Mouse (Mus musculus) cerebellum, adult 11 months (tissue): ENCODE data around the gene Sdhd.
"Not testable (repeated sequence)": the region's sequence is repeated elsewhere in the genome, so short reads cannot be mapped to it uniquely, and the experiment has no call there.

Experiments used
- DNase-seq: peaks from one replicate; pipeline ENCODE4 v3.0.0; 2022

The Sdhd gene

DNA sequence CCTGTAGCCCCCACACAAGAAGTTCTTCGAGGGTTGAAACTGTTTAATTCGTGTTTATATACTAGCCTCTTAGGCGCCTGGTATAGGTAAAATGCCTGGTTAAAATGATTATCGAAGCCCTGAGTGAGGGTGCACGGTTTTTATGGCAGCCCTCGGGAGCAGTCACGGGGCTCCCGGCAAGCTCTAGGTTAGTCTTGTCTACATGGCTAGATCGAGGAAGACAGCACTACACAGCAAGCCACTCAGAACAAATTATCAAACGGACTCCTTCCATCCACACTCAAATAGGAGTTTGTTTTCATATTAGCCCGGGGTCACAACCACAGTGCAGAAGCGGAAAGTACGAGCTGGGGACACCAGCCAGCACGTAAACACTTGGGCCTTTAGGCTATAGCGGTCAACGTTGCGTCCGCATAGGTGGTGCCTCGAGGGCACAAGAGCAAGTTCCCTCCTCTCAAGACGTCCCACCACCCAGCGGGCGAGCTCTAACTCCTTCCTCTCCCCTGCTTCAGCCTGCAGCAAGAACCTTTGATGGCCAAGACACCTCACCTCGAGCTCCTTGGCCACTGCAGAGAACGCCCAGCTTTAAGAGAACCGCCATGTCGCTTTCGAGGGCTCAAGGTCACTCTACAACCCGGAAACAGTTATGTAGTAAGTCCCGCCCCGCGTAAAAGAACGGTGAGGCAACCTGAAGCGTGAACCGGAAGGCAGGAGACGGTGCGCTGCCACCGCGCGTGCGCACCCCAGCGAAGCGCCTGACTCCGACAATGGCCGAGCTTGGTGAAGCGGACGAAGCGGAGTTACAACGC, at the start of gene Sdhd, which contains the start of gene Timm8b:
Gene Sdhd (minus strand): TSS at position 624 of the 809 bp plus-strand sequence.
Gene Timm8b (plus strand): TSS at position 722 of the 809 bp plus-strand sequence.
- peak; percentile 92 for DNase-seq

DNA sequence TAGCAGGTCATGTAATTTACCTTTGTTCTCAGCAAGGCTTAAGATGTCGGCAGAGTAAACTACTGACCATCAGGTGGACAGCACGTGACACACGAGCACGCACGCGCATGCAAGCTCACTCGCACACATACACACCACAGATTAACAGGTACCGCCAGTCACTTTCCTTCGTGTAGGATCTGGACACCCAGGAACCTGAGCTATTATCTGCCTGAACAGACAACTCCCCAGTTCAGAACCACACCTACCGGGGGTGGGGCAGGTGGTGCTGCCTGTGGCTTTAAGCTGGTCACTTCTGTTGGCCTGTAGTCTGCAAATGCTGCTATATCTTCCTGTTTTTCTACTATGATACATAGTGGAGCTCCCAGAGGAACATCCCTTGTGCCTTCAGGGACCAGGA, 46.9 kb upstream of the Sdhd start:
- no peak for DNase-seq

DNA sequence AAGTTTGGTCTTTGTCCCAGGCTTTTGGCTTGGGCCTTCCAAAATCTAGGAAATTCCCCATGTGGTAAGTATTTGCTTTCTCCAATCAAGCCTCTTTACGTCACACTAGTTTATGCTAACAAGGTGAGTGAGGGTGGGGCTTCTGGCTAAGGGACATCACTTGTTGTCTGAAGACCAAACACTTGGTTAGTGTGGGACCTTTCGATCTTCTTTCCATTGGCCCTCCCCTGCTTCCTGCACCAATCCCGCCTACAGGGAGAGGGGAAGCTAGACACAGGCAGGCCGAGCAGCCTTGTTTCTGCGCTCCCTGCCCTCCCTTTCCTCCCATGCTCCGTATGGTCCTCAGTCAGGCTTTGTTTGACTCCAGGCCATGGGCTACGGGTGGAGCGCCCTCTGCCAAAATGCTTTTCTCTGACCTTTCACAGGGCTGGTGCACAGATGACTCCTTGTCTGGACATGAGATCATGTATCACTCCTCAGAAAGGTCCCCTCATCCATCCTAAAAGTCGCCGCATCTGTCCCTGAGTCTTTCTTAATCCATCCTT, 43.3 kb upstream of the Sdhd start:
- DNase-seq = no peak

DNA sequence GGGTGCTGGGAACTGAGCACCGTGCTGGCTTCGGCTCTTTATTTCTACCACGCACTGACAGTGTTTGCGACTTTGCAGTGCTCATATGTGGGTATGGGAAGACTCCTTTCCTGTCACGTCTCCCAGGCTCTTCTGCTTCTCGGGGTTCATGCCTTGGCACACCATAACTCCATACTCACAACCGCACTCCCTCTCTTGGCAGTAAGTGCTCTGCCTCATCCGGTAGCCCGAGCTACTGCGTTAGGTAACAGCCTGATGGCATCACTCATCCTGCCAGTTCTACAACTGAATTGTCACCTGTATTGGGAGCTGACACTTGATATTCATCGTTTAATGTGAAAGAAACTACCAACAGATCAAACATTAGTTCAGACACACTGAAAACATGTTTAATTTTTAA, 30.7 kb upstream of the Sdhd start:
- no peak for DNase-seq

DNA sequence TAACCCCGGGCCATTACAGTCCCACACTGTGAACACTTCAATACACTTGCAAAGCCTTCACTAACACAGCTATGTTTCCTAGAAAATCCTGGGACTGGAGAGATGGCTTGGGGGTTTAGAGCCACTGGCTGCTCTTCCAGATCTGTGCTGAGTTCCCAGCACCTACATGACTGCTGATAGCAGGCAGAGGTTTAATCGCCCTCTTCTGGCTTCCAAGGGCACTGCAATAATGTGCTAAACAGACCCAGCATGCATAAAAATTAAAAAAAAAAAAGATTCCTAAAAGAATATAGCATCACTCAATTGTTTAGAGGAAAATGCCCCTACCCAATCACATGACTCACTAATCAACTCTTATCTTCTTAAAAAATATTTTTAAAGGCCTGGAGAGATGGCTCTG, 29.4 kb upstream of the Sdhd start:
- DNase-seq = no peak

DNA sequence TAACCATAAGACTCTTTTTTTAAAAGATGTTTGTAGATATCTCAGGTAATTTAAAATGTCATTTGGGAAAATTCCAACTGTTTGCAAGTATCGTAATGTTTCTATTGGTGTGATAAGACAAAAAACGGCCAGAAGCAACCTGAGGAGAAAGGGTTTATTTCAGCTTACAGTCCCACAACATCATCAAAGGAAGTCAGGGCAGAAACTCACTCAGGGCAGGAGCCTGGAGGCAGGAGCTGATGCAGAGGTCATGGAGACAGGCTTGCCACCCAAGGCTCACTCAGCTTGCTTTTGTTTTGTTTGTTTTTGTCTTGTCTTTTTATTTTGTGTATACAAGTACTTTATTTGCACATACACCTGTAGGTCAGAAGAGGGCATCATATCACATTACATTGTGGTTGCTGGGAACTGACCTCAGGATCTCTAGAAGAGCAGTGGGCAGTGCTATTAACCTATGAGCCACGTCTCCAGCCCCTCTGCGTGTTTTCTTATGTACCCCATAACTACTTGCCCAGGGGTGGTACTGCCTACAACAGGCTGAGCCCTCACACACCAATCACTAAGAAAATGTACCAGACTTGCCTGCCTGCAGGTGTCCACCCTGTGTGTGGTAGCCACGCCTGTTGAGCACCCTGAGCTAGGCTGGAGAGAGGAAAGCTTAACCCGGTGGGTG, 28.5 kb upstream of the Sdhd start:
- DNase-seq = no peak

DNA sequence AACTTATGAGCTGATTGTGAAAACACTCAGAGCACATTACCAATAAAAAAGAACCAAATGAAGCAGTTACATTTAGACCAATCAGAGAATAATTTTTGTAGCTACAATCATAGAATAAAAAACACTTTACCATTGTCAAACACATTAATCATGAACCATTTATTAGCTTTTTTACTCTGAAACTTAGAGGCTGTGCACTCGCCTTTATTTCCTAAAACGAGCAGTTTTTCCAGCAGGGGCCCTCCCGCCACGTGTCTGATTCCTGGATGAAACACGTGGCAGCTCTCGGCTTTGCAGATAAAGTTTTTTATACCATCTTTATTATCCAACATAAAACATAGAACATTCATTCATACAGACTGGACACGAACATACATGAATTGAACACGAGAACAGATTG, 27.3 kb upstream of the Sdhd start:
- not testable (repeated sequence) for DNase-seq

DNA sequence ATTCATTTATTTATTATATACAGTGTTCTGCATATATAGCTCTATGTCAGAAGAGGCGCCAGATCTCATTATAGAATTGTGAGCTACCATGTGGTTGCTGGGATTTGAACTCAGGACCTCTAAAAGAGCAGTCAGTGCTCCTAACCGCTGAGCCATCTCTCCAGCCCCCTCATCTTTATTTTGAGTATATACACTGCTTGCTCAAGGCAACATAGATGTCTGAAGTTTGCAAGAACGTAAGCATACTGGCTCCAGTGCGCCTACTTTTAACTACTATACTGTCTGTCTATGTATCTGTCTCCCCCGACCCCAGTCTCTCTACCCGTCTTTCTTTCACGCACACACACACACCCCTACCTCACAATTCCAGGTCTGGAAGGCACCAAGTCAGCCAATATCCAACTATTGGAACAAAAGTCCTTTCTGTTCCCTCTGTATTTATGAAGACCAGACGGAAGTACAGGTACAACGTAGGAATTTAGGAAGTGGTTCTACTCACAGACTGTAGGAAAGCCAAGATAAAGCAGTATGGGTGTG, 14.2 kb upstream of the Sdhd start:
- DNase-seq = no peak

DNA sequence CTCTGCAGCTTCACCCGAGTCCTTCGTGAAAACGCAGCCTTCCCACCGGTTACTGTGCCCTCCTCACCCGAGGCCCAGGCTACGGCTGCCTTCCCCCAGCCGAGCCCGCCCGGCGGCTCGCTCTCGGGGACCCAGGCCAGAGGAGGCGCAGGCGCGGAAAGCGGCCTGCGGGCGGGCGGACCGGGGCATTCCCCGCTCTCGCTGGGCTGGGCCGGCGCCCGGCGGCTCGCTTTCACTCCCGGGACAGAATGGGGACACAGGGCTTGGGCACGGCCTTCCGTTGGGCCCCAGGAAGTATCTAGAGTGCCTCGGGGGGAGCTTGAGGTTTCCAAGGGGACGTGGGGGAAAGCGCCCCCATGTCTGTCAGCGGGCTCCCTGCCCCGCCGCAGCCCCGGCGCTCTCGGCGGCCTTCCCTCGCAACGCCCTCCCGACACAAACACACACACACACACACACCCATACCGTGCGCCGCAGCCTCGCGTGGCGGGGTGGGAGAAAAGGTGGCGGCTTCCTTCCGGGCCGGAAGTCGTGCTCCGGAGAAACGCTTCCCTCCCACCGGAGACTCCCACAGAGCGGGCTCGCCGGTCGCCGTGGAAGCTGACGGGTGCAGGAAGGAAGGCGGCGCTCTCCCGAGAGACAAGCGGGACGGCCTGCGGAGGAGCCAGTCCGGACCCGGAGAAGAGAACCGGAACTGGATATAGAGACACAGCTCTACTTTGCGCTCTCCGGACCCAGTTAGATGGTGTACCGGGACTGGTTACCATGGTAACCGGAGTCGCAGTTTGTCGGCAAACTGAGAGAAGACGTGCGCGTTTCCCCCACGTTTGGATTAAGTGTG, 13.4 kb upstream of the Sdhd start, which contains the start of the genes Pih1d2 and Nkapd1:
Gene Pih1d2 (plus strand): TSS at position 556 of the 838 bp plus-strand sequence.
Gene Nkapd1 (minus strand): TSS at position 699 of the 838 bp plus-strand sequence.
- peak; percentile 86 for DNase-seq

DNA sequence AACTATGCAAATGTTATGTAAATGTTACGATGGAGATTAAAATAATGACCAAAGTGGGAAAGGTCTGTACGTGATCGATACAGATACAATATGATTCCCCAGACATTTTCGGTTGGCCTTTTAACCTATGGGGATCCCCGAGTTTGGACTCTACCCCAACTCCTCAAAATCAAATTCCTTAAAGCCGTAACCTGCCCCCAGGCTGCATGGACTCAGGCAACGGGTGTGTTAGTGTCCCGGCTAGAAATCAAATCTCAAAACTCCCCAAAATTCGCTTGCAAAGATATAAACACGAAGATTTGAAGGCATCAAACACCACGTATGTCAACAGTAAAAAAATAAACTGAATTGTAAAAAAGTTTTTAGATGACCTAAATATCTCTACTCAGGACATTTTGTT, 12.5 kb upstream of the Sdhd start:
- no peak for DNase-seq

DNA sequence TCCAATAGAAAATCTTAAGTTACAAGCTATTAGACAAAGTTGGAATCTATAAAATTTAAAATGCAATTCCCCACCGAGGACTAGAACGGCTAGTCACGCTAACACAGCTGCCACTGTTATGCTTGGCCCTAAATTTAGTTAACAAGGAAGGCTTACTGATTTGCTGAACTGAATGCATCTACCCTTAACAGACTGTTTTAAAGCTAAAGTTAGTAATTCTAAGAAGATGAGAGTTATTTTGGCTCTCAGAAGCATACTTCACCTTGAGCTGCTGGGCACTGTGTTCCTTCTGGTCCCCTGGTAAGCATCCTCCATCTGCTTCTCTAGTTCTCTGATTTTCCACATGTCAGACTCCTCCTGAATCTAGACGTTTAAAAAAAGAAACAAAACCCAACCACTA, 8.5 kb upstream of the Sdhd start:
- no peak for DNase-seq

DNA sequence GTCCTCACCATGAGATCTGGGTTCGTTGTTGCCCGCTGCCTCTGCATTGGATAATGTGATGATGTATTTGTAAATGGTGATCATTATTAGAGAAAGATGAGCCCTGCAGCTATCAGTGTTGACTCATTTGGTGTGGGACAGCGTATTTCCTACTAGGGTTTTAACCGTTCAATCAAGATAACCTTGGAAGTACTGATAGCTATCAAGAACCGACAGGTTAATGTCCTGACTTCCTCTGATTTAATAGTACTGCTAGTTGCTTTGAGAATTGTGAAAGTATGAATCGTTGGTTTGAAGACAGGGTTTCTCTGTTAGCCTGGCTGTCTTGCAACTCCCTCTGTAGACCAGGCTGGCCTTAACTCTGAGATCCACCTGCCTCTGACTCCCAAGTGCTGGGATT, 726 bp upstream of the Sdhd start:
- DNase-seq = no peak

DNA sequence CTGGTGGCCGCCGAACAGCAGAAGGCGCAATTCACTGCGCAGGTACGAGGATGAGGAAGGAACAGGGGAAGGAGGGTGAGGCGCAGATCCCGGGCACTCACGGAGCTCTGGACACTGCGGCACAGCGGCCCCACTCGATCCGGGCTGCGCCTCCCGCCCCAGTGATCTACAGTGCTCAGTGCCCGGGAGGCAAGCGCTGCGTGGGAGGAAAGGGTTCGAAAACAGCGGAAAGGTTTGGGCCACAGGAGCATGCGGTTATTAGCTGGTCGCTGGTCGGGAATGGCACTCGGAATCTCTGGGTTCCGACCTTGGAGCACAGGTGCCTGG, 349 bp upstream of the Sdhd start:
- DNase-seq = no peak

DNA sequence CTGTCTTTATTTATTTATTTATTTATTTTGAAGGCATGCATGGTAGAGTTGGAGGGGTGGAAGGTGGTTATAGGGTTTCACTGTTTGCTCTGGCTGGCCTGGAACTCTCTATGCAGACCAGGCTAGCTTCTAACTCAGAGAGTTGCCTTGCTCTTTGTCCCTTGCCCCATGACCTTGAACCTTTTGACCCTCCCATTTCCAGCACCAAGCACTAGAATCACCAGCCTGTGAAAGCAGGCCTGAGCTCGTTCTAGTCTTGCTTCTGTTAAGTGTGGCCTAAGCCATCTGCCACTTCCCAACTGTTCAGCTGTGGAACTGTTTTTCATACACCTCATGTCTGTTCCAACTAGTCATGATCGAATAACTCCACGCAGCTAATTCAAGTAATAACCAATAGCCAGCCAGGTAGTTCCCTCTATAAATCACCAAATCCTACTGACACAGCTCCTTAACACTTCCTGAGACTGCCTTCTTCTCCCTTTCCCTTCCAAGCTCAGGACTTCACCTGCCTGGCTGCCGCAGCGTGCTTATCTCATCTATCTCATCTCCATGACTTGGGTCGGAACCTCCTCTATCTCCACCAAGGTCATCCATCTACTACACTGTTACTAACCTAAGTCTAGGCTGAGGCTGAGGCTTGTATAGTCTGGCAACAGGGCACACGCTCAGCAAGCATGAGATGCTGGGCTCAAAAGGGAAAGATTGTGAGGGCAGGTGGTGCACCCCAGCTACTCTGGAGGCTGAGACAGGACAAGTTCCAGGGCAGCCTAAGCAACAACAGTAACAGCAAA, 1.4 kb downstream of the Sdhd start:
- DNase-seq = no peak

DNA sequence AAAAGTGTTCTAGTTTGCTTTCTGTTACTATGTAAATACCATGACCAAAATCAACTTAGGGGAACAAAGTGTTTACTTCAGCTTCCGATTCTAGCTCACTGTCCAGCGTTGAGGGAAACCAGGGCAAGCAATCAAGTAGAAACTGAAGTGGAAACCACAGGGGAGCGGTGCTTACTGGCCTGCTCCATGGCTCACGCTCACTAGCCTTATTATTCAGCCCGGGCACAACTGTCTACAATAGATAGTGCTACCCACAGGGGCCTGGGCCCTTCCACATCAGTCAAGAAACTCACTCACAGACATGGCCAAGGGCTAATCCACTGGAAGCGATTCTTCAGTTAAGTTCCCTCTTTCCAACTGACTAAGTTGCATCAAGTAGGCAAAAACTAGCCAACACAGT, 2.1 kb downstream of the Sdhd start:
- DNase-seq = no peak

DNA sequence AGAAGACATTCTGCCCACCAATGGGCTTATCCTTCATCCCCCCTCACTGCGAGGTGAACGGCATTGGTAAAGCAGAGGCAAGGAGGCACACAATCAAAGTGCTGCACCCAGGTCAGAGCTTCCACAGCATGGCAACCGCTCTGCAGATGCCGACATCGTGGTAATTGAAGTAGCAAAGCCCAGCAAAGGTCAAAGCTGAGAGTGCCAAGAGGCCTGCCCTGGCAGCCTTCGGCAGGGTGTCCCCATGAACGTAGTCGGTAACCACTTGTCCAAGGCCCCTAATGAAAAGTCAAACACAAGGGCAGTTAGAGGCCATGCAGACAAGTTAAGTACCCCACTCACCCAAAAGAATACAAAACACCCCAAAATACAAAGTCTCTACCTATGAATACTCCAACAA, 6.6 kb downstream of the Sdhd start:
- no peak for DNase-seq

DNA sequence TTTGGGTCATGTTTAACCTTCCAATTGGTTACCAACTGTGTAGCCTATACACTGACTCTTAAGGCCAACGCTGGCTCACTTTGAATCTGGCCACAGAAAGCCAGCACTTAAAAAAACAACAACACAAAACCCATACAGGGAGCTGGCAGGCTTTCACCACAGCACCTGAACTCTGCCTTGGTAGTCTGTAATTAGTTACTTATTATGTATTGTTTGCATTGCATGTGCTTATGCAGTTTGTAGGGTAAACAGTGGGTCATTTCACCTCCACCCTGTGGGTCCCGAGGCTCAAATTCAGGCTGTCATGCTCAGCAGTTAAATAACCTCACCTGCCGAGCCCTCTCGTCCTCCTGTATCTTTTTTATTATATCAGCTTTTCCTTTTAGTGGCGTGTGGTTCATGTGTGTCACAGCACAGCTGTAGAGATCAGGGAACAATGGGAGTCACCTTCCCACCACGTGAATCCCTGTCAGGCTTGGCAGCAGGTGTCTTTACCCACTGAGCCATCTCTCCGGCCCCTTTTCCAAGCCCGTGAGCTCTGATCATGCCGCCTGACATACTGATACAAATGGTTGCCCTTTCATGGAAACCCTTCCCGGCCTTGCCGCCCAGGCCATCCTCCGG, 8.7 kb downstream of the Sdhd start:
- DNase-seq = no peak

DNA sequence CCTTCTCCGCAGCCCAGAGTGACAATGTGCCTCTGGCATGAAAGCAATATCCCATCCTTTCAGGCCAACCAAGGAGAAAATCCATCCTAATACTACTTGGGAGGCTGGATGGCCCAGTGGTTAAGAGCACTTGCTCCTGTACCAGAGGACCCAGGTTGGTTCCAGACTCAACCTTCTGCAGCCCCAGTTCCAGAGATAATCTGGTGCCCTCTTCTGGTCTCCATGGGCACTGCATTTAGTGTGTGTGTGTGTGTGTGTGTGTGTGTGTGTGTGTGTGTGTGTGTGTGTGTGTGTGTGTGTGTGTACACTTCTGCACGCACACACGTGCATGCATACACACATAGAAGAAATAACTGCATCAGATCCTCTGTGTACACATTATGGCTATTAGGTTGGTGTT, 10.1 kb downstream of the Sdhd start:
- DNase-seq = no peak

DNA sequence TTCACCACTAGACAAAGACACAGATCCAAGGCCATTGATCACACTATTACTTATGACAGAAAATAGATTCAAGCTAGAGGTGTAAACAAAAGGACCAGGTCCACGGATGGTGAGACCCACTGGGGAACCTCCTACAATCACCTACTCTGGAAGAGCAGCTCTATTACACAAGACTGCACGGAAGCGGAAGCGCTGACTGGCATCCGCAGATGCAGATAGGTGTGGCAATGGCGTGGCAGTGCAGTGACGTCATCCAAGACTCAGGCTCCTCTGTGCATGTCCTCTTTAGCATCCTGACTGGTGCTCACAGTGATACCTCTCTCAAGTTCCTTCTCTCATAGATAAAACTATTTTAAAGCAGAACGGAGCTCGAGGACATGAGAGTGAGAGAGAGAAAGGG, 10.7 kb downstream of the Sdhd start:
- DNase-seq = no peak

DNA sequence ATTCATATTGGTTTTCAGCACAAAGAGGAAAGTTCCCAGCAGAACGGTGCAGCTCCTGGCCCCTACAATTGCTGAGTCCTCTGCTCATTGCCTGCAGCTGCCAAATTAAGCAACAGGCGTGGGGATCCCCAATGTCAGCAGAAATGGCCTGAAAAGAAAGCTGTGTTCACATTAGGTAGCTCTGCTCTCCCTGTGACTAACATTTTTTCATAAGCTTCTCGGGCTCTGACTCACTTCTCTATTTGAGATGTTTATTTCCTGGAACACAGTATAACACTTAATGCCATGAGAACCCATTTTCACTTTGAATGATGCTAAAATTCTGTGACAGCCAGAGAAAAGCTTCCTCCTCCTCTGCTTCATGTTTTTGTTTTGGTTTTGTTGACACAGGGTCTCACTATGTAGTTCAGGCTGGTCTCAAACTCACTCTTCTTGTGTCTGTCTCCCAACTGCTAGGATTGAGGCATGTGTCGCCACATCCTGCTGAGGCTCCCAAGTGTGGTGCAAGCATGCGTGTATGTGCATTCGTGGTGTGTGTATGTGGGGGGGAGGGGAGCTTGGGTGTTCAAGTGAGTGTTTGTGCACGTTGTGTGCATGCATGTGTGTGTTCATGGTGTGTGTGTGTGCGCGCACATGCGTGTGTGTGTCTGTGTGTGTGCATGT, 12.6 kb downstream of the Sdhd start:
- no peak for DNase-seq

DNA sequence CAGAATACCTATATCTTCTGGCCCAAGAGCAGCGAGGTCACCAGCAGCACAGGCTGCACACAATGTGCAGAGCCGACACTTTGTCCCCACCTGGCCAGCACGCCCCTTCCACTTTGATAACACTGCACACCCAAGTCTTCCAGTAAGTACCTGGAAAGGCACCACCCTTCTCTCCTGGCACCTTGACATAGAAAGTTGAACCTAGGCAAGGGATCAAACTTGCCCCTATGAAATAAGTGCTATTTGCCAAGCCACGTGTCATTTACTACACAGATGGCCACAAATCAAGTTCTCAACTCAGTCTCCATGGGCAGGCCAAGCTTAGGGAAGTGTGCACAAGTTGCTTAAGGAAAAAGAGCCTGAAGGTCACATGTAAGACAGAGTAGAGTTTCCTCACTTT, 16.7 kb downstream of the Sdhd start:
- no peak for DNase-seq
